Mouse (Mus musculus) CH12.LX (cell line): Measurements from ENCODE around the gene Rnf5.

Experiments used
- CTCF ChIP-seq, 2 experiments: IDR thresholded peaks in 1 of 2; conservative IDR thresholded peaks in 1 of 2; 2 replicates each; pipeline ENCODE4 v1.5.1; 2011 to 2012; ENCODE audit warnings: low read depth in 2 of 2, low read length in 2 of 2, improper control_type of control experiment in 1 of 2, inconsistent platforms in 1 of 2, mild to moderate bottlenecking in 1 of 2, moderate library complexity in 1 of 2
- EP300 ChIP-seq: IDR thresholded peaks from 2 replicates; pipeline ENCODE4 v1.6.1; 2011; ENCODE audit warnings: low read length, improper control_type of control experiment
- MAX ChIP-seq: IDR thresholded peaks from 2 replicates; pipeline ENCODE4 v1.6.1; 2011; ENCODE audit warnings: low read length, improper control_type of control experiment
- MAZ ChIP-seq: IDR thresholded peaks from 2 replicates; pipeline ENCODE4 v1.6.1; 2012; ENCODE audit warnings: low read depth, mild to moderate bottlenecking, inconsistent platforms, low read length, improper control_type of control experiment, moderate library complexity
- MEF2A ChIP-seq: IDR thresholded peaks from 2 replicates; pipeline ENCODE4 v1.6.1; 2014; ENCODE audit warnings: low read depth, mild to moderate bottlenecking, inconsistent platforms, low read length, improper control_type of control experiment, borderline replicate concordance
- POLR2A ChIP-seq: IDR thresholded peaks from 2 replicates; pipeline ENCODE4 v1.6.1; 2011; ENCODE audit warnings: low read depth, mild to moderate bottlenecking, improper control_type of control experiment, low read length
- SIN3A ChIP-seq: IDR thresholded peaks from 2 replicates; pipeline ENCODE4 v1.6.1; 2012; ENCODE audit warnings: low read length, improper control_type of control experiment, inconsistent platforms
- TBP ChIP-seq: conservative IDR thresholded peaks from 2 replicates; pipeline ENCODE4 v1.6.1; 2011; ENCODE audit warnings: low read depth, low read length, improper control_type of control experiment
- ZNF384 ChIP-seq: IDR thresholded peaks from 2 replicates; pipeline ENCODE4 v1.6.1; 2012; ENCODE audit warnings: low read depth, low read length, improper control_type of control experiment, inconsistent platforms

DNA sequence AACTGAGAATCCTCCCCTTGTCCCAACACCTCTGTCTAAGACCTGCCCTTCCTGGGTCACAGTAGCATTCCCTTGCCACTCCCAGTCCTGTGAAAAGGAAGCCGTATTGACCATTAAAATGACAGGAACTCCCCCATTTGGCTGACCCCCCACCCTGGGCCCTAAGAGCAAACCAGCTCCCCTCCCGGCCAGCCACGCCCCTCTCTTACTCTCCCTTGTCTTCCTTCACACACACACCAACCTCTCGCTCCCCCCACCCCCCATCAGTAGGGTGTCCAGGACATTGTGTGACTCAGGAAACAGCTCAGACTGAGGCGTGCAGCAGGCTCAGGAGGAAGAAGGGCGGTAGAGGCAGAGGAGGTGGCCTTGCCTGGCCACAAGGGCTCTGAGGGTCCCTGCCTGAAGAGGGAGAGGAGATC is 39.5 kb downstream of the Rnf5 start, which contains the start of gene Notch4:
- TF ChIP-seq ZNF384 = no peak
- no peak for TF ChIP-seq MEF2A
- no peak for TF ChIP-seq EP300
- no peak for TF ChIP-seq POLR2A
- no peak for TF ChIP-seq CTCF (conservative IDR thresholded peaks at IDR 0.05 in 1 of 2, IDR thresholded peaks at IDR 0.05 in 1 of 2; ENCODE audit: low read depth in 2 of 2, low read length in 2 of 2)
- no peak for TF ChIP-seq SIN3A
- no peak for TF ChIP-seq MAZ
- no peak for TF ChIP-seq TBP
- TF ChIP-seq MAX = no peak
